Mouse (Mus musculus) urinary bladder, adult 2 months (tissue): ENCODE measurements around the gene Adgrf5. TPM values are rescaled to one million over a fixed set of nuclear protein-coding genes. Genes with fewer than 3 reads are reported as not detected.
"Not testable (repeated sequence)": the region's sequence is repeated elsewhere in the genome, so short reads cannot be mapped to it uniquely, and the experiment has no call there.

Experiments used
- DNase-seq: peaks from one replicate; pipeline ENCODE4 v3.0.0; 2022; ENCODE audit warnings: low spot score
- polyA plus RNA-seq: library from polyadenylated mRNA; depleted of rRNA; stranded (reverse); fragments of >200 nt; gene quantifications from 2 replicates; pipeline ENCODE4 v1.2.3, GENCODE M21; 2012; rRNA removed

The Adgrf5 gene
- polyA plus RNA-seq, 1 experiment, result 18.7 TPM

- no peak for DNase-seq
Measured at GRCm38 (mm10) chr17:43460245-43461181, 100.3 kb downstream of the Adgrf5 start.

GRCm38 (mm10) chr17:43470039-43470438 is 109.8 kb downstream of the Adgrf5 start:
- DNase-seq, result no peak

GRCm38 (mm10) chr17:43472558-43472957 is 112.3 kb downstream of the Adgrf5 start:
- DNase-seq, result no peak

- DNase-seq, result no peak
Measured at GRCm38 (mm10) chr17:43474775-43475174, 114.5 kb downstream of the Adgrf5 start.

- DNase-seq, result no peak
Measured at GRCm38 (mm10) chr17:43477621-43478020, 117.4 kb downstream of the Adgrf5 start.

GRCm38 (mm10) chr17:43485982-43486381 is 125.7 kb downstream of the Adgrf5 start:
- DNase-seq, result no peak

- DNase-seq, result no peak
Measured at GRCm38 (mm10) chr17:43488439-43489151, 128.3 kb downstream of the Adgrf5 start.

- not testable (repeated sequence) for DNase-seq
Measured at GRCm38 (mm10) chr17:43490371-43490770, 130.1 kb downstream of the Adgrf5 start.

GRCm38 (mm10) chr17:43495502-43495901 is 135.3 kb downstream of the Adgrf5 start:
- DNase-seq, result no peak

GRCm38 (mm10) chr17:43497521-43497920 is 137.3 kb downstream of the Adgrf5 start:
- DNase-seq, result no peak

GRCm38 (mm10) chr17:43500513-43500912 is 140.3 kb downstream of the Adgrf5 start:
- no peak for DNase-seq

- no peak for DNase-seq
Measured at GRCm38 (mm10) chr17:43501223-43501622, 141.0 kb downstream of the Adgrf5 start.

GRCm38 (mm10) chr17:43501631-43502030 is 141.4 kb downstream of the Adgrf5 start:
- no peak for DNase-seq

- no peak for DNase-seq
Measured at GRCm38 (mm10) chr17:43502592-43502991, 142.3 kb downstream of the Adgrf5 start, which contains the start of gene Mep1a. Gene Mep1a, minus strand, starts transcription at chr17:43502812.

- no peak for DNase-seq
Measured at GRCm38 (mm10) chr17:43503861-43504593, 143.8 kb downstream of the Adgrf5 start.

GRCm38 (mm10) chr17:43504594-43504934 is 144.3 kb downstream of the Adgrf5 start:
- DNase-seq, result no peak

Other genes with a start within 250 kb of the Adgrf5 start
- 0.01 TPM in 1 of 2 replicates, not detected in the other for gene Adgrf1, start 90.1 kb upstream of the Adgrf5 start, polyA plus RNA-seq
- gene Mep1a, start 142.4 kb downstream of the Adgrf5 start, polyA plus RNA-seq, result not detected in 2 replicates
- gene Ankrd66, start 183.2 kb downstream of the Adgrf5 start, polyA plus RNA-seq, result 0.21 TPM in 2 replicates
- gene Pla2g7, start 207.6 kb downstream of the Adgrf5 start, polyA plus RNA-seq, result 52.2 and 55.9 TPM in 2 replicates